In genomic region chr2:169948139-169948538, GRCm38 (mm10) we compare ENCODE assay signal across 22 mouse cellular contexts.
DNase-seq lines count a peak whose midpoint lies in the region; ATAC-seq and TF ChIP-seq lines count a peak whose summit lies in the region.
"Had no signal": no experiment of that assay in that cellular context is flagged by ENCODE, and none has a peak within 500 bp of the region (broad histone marks: within the 10 kb centered on the region; RNA-seq: fewer than 3 reads in every experiment).

No protein-coding gene starts in this region.

- TF ChIP-seq CTCF in liver, adult 2 months (IDR thresholded peaks at IDR 0.05; ENCODE audit: low read depth, low read length): no peak
- TF ChIP-seq CTCF in liver, postnatal 0 days (IDR thresholded peaks at IDR 0.05; ENCODE audit: low read depth): no peak
- TF ChIP-seq CTCF in lung, postnatal 0 days (IDR thresholded peaks at IDR 0.05): no peak

- DNase-seq in forebrain, embryonic 10.5 days (ENCODE audit: extremely low spot score, low spot score): no peak
- peak; percentile 87 for DNase-seq in liver, adult 2 months (ENCODE audit: extremely low read depth, low read depth, low spot score)
- no peak for DNase-seq in liver
- DNase-seq in liver, postnatal 0 days: no peak
- DNase-seq in liver, embryonic 11.5 days (ENCODE audit: low spot score): no peak
- peak; percentile 49 for DNase-seq in lung, postnatal 0 days (ENCODE audit: low spot score)
- DNase-seq in lung, postnatal 4 days: no peak
- DNase-seq: adrenal gland, adult 2 months; adrenal gland, adult 8-10 months; adrenal gland, postnatal 10 days; adrenal gland, postnatal 14 days; adrenal gland, postnatal 25 days; adrenal gland, postnatal 36 days; B cell, adult 2 months; cerebellum, adult 11 months; cerebellum, adult 11-12 months had no signal

- H3K9ac ChIP-seq in forebrain, embryonic 16.5 days (replicated peaks; ENCODE audit: low read depth, low read length): no peak overlapping the region
- H3K9ac ChIP-seq in liver, adult 2 months (ENCODE audit: low read depth, low read length): no peak overlapping the region
- no peak overlapping the region for H3K9ac ChIP-seq in liver, postnatal 0 days (replicated peaks)
- H3K9ac ChIP-seq in liver, embryonic 11.5 days (ENCODE audit: low read depth, low read length): no peak overlapping the region
- H3K9ac ChIP-seq in lung, postnatal 0 days (replicated peaks; ENCODE audit: low read depth): no peak overlapping the region

- H3K79me2 ChIP-seq in liver, adult 2 months (ENCODE audit: control insufficient read depth, insufficient read depth, low read length): no peaks in the 10 kb centered on the region

- TF ChIP-seq POLR2A in liver, adult 2 months (IDR thresholded peaks at IDR 0.05; ENCODE audit: extremely low read depth, insufficient read depth, low read length): no peak

- H3K9me3 ChIP-seq in forebrain, embryonic 10.5 days: peaks cover 5% of the 10 kb centered on the region; the same call in 1 of the 2 replicates
- H3K9me3 ChIP-seq in forebrain, embryonic 16.5 days (ENCODE audit: control insufficient read depth, low read length): no peaks in the 10 kb centered on the region
- no peaks in the 10 kb centered on the region for H3K9me3 ChIP-seq in liver, postnatal 0 days (ENCODE audit: low read length)
- no peaks in the 10 kb centered on the region for H3K9me3 ChIP-seq in liver, embryonic 11.5 days (ENCODE audit: control insufficient read depth, low read length)
- H3K9me3 ChIP-seq in lung, postnatal 0 days (ENCODE audit: low read length): no peaks in the 10 kb centered on the region

- no peak for ATAC-seq in forebrain, embryonic 16.5 days
- 0 out of 2 replicates have a peak, but pooled peaks have one; percentile 27 for ATAC-seq in liver, postnatal 0 days
- no peak for ATAC-seq in liver, embryonic 11.5 days (replicated peaks; ENCODE audit: low FRiP score)
- peak; percentile 43; the same call in 1 of the 2 replicates for ATAC-seq in lung, postnatal 0 days
- ATAC-seq: activated CD4-positive, CD25-positive, alpha-beta regulatory T cell, adult 4 months; CD4-positive, CD25-positive, alpha-beta regulatory T cell, adult 4 months; Patski had no signal

- no peak for TF ChIP-seq EP300 in liver, postnatal 0 days (IDR thresholded peaks at IDR 0.05; ENCODE audit: low read depth)
- TF ChIP-seq EP300 in lung, postnatal 0 days (IDR thresholded peaks at IDR 0.05): peak; percentile 70; the same call in 1 of the 2 replicates

- 92% methylated on average over 6 of the region's 6 CpGs for WGBS in forebrain, embryonic 10.5 days
- 88% methylated on average over 6 of the region's 6 CpGs for WGBS in forebrain, embryonic 16.5 days
- WGBS in liver, adult 2 months: 26% methylated on average over 6 of the region's 6 CpGs
- 64% methylated on average over 6 of the region's 6 CpGs for WGBS in liver, postnatal 0 days (ENCODE audit: insufficient replicate concordance)
- WGBS in liver, embryonic 11.5 days: 81% methylated on average over 6 of the region's 6 CpGs
- 65% methylated on average over 6 of the region's 6 CpGs for WGBS in lung, postnatal 0 days

- no peak overlapping the region for H3K4me3 ChIP-seq in forebrain, embryonic 10.5 days
- no peak overlapping the region for H3K4me3 ChIP-seq in forebrain, embryonic 16.5 days (replicated peaks; ENCODE audit: low read length)
- H3K4me3 ChIP-seq in liver, adult 2 months (ENCODE audit: insufficient read depth, low read depth, low read length): no peak overlapping the region
- no peak overlapping the region for H3K4me3 ChIP-seq in liver, postnatal 0 days (ENCODE audit: low read depth, low read length)
- no peak overlapping the region for H3K4me3 ChIP-seq in liver, embryonic 11.5 days (ENCODE audit: low read depth, low read length)
- H3K4me3 ChIP-seq in lung, postnatal 0 days (ENCODE audit: low read depth, low read length): no peak overlapping the region

- H3K4me1 ChIP-seq in forebrain, embryonic 10.5 days: peaks cover 4% of the 10 kb centered on the region
- no peaks in the 10 kb centered on the region for H3K4me1 ChIP-seq in forebrain, embryonic 16.5 days (replicated peaks; ENCODE audit: control insufficient read depth, insufficient read depth, low read length)
- H3K4me1 ChIP-seq in liver, adult 2 months (ENCODE audit: control insufficient read depth, insufficient read depth, low read length): peaks cover 11% of the 10 kb centered on the region
- no peaks in the 10 kb centered on the region for H3K4me1 ChIP-seq in liver, postnatal 0 days (ENCODE audit: insufficient read depth)
- no peaks in the 10 kb centered on the region for H3K4me1 ChIP-seq in liver, embryonic 11.5 days (replicated peaks; ENCODE audit: control insufficient read depth, insufficient read depth, low read length)
- no peaks in the 10 kb centered on the region for H3K4me1 ChIP-seq in lung, postnatal 0 days (ENCODE audit: insufficient read depth, low read depth, low read length)

- H3K36me3 ChIP-seq in forebrain, embryonic 10.5 days (replicated peaks): no peaks in the 10 kb centered on the region
- no peaks in the 10 kb centered on the region for H3K36me3 ChIP-seq in forebrain, embryonic 16.5 days (ENCODE audit: control insufficient read depth, insufficient read depth)
- H3K36me3 ChIP-seq in liver, adult 2 months (ENCODE audit: control insufficient read depth, insufficient read depth, low read length): no peaks in the 10 kb centered on the region
- H3K36me3 ChIP-seq in liver, postnatal 0 days (replicated peaks; ENCODE audit: insufficient read depth, low read length): no peaks in the 10 kb centered on the region
- H3K36me3 ChIP-seq in liver, embryonic 11.5 days (ENCODE audit: control insufficient read depth, insufficient read depth, low read length): no peaks in the 10 kb centered on the region
- no peaks in the 10 kb centered on the region for H3K36me3 ChIP-seq in lung, postnatal 0 days (ENCODE audit: insufficient read depth, low read length)
- H3K36me3 ChIP-seq: G1E had no signal

- H3K4me2 ChIP-seq in forebrain, embryonic 16.5 days (ENCODE audit: low read length): no peak overlapping the region
- H3K4me2 ChIP-seq in liver, postnatal 0 days (ENCODE audit: low read depth, low read length): no peak overlapping the region
- H3K4me2 ChIP-seq in liver, embryonic 11.5 days: no peak overlapping the region
- H3K4me2 ChIP-seq in lung, postnatal 0 days (replicated peaks; ENCODE audit: low read depth, low read length): no peak overlapping the region

- H3K27me3 ChIP-seq in forebrain, embryonic 10.5 days (ENCODE audit: poor library complexity, severe bottlenecking): no peaks in the 10 kb centered on the region
- no peaks in the 10 kb centered on the region for H3K27me3 ChIP-seq in forebrain, embryonic 16.5 days (replicated peaks; ENCODE audit: control insufficient read depth, insufficient read depth, low read length)
- no peaks in the 10 kb centered on the region for H3K27me3 ChIP-seq in liver, adult 2 months (ENCODE audit: control insufficient read depth, insufficient read depth, low read length)
- H3K27me3 ChIP-seq in liver, postnatal 0 days (ENCODE audit: insufficient read depth, low read length): no peaks in the 10 kb centered on the region
- no peaks in the 10 kb centered on the region for H3K27me3 ChIP-seq in liver, embryonic 11.5 days (replicated peaks; ENCODE audit: control insufficient read depth, insufficient read depth, low read length)
- H3K27me3 ChIP-seq in lung, postnatal 0 days (replicated peaks; ENCODE audit: insufficient read depth, low read length): no peaks in the 10 kb centered on the region
- H3K27me3 ChIP-seq: CH12.LX, Patski had no signal

- H3K27ac ChIP-seq in forebrain, embryonic 10.5 days: 0 out of 2 replicates have a peak overlapping the region, but pooled peaks have one; percentile 30
- H3K27ac ChIP-seq in forebrain, embryonic 16.5 days (ENCODE audit: low read length): no peak overlapping the region
- no peak overlapping the region for H3K27ac ChIP-seq in liver, adult 2 months (replicated peaks; ENCODE audit: insufficient read depth, low read depth, low read length)
- no peak overlapping the region for H3K27ac ChIP-seq in liver, postnatal 0 days (ENCODE audit: low read depth)
- no peak overlapping the region for H3K27ac ChIP-seq in liver, embryonic 11.5 days (ENCODE audit: low read depth, low read length)
- H3K27ac ChIP-seq in lung, postnatal 0 days (ENCODE audit: low read length): no peak overlapping the region

Comparison
In these comparisons a context has a peak if more than half of its experiments do, and no peak if none do; other contexts are left out.
1. DNase-seq: peak in liver, adult 2 months (single experiment) and lung, postnatal 0 days (single experiment); none in forebrain, embryonic 10.5 days (single experiment), liver (single experiment), liver, postnatal 0 days (single experiment), liver, embryonic 11.5 days (single experiment) and lung, postnatal 4 days (0 of 2).
2. ATAC-seq: peak in liver, postnatal 0 days (single experiment) and lung, postnatal 0 days (single experiment); none in forebrain, embryonic 16.5 days (single experiment) and liver, embryonic 11.5 days (single experiment).